Mouse (Mus musculus) adipocyte (in vitro differentiated cells): ENCODE results near the gene Plcxd1.
"Not testable (repeated sequence)": the region's sequence is repeated elsewhere in the genome, so short reads cannot be mapped to it uniquely, and the experiment has no call there.

ENCODE experiments used
- DNase-seq: peaks from one replicate; pipeline ENCODE4 v3.0.0-alpha.2; 2016; ENCODE audit warnings: low spot score

The Plcxd1 gene

DNA sequence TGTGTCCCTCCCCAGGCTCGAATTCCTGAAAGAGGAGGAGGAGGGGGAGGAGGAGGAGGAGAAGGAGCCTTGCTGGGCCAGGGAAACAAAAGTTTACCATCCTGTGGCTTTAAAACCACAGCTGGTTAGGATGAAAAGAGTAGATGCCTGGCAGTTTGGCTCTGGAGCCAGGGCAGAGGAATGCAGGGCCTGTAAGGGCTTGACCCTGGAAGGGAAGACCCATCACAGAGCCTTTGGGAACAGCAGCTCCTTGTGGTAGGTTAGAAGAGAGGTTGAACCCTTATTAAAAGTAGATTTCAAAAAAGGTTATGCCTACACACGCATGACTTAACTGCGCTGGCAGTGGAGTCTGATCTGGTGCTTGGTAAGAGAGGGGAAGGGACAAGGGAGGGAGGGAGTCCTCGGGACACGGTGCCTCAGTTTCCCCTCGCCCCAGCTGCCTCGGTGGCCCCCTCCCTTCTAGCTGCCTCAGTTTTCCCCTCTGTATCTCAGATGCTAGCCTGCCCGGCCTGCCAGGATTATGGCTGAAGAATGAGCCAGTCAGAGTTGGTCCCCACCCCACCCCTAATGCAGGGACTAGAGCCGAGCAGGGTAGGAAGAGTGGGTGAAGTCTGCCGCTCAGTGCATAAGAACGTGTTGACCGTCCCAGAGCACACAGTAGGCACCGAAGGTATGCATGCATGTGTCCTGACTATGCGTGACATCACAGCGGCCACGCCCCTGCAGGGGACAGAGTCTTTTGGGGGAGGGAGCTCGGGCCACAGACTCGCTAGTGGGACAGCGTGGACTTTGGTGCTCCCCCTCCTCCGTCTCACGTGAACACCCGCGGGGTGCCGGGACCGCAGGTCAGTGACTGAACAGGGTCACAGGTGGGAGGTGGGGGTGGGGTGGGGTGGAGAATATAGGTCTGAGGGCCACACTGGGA is at the start of gene Plcxd1:
Gene Plcxd1, plus strand, starts transcription at position 314 of the 925 bp plus-strand sequence.
- no peak for DNase-seq

DNA sequence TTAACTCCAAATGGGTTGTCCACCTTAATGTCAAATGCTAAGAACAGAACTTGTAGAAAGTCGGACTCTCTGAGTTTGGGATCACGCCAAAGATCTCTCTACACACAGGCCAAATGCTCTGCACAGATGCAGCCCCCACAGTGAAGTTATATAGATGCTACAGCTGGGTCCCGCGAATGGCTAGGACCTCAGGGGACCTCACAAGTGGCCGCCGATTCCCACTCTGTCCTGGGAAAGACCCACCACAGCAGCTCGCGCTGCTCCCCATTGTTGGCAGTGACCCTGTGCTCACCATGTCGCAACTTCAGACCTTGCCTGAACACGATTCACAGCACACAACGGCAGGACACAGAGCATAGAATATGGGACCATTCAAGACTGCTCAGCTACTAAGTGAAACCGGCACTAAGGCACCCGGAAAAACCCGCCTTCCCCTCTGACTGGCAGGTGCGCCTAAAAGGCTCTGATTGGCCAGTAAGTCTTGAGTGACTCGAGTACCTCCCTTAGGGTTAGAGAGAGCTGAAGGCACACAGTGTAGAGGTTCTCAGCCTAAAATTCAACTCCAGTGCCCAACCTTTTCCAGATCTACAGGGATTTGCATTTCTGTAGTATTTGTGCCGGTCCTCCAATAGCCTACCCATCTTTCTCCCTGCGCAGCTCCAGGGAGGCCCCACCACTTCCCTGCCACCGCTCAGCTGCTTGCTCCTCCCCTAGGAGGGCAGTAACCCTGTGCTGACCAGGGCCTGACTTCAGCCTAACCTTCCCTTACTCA is 41.9 kb upstream of the Plcxd1 start:
- peak; percentile 90 for DNase-seq

DNA sequence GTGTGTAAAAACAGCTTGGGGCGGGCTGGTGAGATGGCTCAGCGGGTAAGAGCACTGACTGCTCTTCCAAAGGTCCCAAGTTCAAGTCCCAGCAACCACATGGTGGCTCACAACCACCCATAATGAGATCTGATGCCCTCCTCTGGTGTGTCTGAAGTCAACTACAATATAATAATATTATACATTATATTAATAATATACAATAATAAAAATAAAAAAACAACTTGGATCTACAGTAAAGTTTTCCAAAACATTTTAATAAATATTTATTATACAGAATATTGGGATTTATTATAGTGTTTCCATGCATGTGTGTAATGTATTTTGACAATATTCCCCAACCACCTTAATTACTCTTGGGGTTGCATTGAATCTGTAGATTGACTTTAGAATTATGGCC is 27.4 kb upstream of the Plcxd1 start, which contains the start of gene Gm17655:
Gene Gm17655, minus strand, starts transcription at position 101 of the 400 bp plus-strand sequence.
- DNase-seq, result not testable (repeated sequence)

DNA sequence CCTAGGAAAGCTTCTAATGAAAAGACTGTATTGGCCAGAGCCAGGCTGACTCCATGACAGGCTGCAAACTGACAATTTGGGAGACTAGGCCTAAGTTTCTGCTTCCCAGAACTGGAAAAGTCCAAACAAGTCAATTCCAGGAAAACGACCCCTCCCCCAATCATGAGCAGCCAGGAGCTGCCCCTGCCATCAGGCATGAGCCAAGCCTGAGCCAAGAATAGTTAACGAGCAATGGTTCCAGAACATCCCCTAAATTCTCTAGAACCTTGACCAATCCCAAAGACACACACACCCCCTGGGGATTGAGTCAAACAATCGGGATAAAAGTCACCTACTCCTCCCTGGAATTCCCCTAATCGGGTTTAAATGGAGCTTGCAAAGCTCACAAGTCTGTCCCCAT is 16.8 kb upstream of the Plcxd1 start:
- no peak for DNase-seq

DNA sequence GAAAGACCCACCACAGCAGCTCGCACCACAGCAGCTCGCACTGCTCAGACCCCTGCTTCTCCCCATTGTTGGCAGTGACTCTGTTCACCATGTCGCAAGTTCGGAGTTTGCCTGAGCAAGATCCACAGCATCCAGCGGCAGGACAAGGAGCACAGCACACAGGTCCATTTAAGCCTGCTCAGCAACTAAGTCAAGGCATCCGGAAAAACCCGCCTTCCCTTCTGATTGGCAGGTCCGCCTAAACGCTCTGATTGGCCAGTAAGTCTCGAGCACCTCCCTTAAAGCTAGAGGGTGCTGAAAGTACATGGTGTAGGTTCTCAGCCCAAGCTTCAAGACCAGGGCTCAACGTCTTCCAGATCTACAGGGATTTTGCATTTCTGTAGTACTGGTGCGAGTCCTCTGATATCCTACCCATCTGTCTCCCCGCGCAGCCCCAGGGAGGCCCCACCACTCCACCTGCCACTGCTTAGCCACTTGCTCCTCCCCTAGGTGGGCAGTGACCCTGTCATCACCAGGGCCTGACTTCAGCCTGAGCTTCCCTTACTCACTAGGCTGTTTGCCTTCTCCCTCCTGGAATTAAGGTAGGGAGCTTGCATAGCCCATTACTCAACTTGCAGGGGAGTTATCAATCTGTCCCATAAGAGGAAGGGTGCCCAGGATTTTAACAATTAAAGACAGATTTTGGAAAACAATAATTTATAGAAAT is 13.5 kb upstream of the Plcxd1 start:
- DNase-seq, result no peak

DNA sequence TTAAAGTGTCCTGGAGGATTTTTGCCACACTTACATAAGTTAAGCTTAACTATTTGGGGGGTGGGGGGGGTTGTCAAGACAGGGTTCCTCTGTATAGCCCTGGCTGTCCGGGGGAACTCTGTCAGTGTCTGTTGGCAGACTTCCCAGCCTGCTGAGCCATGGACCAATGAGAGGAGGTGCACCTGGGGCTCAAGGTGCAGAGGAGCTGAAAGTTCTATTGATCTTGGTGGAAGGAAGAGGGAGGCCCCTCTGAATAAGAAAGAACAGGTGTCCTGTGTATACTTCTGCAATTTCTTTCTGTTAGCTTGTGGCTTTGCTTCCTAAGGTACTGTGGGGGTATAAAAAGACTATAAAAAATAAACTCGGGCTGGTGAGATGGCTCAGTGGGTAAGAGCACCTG is 8.2 kb upstream of the Plcxd1 start:
- no peak for DNase-seq

DNA sequence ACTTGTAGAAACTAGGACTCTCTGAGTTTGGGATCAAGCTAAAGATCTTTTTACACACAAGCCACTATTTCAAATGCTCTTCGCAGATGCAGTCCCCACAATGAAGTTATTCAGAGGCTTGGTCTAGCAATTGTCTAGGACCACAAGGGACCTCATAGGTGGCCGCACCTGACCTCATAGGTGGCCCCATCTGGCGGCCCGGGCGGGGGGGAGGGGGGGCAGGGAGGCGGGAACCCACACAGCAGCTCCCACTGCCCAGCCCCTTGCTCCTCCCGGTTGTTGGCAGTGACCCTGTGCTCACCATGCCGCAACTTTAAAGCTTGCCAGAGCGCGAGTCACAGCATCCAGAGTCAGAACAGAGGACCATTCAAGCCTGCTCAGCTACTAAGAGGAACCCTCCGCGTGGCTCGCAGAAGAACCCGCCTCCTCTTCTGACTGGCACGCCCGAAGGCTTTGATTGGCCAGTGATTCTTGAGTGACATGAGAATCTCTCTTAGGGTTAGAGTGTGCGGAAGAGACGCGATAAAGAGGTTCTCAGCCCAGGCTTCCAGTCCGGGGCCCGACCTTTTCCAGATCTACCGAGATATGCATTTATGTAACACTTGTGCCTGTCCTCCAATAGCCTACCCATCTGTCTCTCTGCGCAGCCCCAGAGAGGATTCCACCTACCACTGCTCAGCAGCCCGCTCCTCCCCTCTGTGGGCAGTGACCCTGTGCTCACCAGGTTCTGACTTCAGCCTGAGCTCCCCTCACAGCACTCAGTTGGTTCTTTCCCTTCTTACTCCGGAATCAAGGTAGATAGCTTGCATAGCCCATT is 5.5 kb upstream of the Plcxd1 start, which contains the start of gene Gm35315:
Gene Gm35315, minus strand, starts transcription at position 391 of the 817 bp plus-strand sequence.
- peak; percentile 90 for DNase-seq

DNA sequence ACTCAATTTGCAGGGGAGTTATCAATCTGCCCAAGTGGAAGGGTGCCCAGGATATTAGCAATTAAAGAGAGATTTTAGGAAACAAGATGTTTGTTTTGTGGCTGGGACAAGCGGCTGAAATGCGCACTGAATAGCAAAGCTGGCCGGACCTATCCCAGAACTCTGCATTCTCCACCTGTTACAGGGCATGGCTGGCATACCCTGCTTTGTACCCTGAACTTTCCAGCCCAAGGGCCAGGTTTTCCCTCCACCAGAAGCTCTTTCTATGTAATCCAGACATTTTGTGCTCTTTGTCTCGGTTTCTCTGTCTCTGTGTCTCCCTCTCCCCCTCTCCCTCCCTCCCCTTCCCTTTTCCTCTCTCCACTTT is 4.9 kb upstream of the Plcxd1 start:
- no peak for DNase-seq

DNA sequence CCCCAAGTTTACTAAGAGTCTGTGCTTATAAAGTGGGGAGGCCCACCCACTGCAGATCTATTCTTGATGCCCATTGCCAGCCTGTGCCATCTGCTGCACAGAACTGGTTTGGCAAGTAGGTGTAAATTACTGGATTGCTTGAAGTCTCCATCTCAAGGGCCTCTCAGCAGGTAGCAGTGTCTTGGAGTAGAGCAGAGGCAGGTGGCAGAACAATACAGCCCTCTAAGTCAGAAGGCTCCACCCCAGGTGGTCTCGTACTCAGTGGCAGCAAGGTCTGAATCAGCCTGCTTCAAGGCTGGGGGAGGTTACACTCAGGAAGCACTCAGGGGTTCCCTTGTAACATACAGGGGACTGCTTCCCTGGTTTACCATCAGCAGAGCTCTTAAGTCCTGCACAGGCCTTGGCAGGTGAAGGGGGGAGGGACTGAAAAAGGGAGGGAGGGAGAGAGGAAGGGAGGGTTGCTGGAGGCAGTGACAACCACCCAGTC is 735 bp upstream of the Plcxd1 start:
- DNase-seq, result no peak

DNA sequence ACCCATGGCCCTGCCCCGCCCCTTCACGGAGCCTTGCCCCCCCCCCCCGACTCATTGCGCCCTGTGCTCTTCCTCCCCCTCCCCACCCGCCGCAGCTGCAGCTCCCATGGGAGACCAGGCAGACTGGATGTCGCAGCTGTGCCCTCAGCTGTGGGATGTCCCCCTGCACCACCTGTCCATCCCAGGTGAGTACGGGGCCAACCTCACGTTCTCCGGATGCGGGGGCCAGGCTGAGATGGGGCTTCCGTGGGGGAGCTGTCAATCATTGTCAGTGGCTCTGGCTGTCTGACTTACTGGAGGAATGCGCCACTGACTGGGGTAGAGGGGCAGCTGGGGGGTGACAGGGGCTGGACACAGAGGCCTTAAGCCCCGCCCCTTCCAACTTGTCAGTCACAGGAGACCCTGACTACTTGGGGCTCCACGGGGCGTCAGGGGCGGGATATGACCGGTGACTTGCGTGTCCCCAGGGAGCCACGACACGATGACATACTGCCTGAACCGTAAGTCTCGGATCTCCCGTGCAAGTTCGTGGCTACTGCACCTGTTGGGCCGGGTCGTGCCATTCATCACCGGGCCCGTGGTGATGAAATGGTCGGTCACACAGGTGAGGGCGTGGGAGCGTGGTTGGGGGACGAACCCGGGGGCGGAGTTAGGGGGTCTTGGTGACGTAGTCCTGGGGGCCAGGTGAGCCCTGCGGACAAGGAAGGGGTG is 1.3 kb downstream of the Plcxd1 start:
- DNase-seq, result no peak

DNA sequence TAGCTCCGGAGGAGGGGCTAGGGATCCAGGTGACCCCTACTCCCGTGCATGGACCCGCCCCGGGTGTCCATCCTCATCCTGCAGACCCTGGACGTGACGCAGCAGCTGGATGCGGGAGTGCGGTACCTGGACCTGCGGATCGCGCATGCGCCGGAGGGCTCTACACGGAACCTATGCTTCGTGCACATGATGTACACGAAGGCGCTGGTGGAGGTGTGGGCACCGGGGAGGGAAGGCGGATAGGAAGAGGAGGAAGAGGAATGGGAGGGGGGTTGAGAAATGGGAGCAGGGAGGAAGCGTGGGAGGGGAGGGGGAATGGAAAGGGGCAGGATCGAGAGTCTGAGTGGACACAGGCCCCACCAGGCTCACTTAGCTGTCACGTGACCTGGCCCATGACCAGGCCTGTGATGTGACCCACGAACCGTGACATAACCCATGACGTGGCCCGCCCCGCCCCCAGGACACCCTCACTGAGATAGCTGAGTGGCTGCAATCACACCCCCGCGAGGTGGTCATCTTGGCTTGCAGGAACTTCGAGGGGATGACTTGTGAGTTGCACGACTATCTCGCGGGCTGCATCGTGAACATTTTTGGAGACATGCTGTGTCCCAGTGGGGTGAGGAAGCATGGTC is 2.1 kb downstream of the Plcxd1 start:
- no peak for DNase-seq

DNA sequence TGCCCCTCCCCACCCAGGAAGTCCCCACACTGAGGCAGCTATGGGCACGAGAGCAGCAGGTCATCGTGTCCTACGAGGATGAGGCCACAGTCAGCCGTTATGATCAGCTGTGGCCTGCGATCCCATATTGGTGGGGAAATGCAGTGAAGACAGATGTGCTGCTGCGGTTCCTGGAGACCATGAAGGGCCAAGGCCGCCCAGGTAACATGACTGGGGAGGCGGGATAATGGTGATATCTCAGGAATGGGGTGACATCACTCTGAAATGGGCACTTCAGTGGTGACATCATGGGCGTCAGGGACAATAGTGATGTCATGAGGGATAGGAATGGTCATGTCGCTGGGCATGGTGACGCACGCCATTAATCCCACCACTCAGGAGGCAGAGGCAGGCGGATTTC is 2.7 kb downstream of the Plcxd1 start:
- DNase-seq, result no peak

DNA sequence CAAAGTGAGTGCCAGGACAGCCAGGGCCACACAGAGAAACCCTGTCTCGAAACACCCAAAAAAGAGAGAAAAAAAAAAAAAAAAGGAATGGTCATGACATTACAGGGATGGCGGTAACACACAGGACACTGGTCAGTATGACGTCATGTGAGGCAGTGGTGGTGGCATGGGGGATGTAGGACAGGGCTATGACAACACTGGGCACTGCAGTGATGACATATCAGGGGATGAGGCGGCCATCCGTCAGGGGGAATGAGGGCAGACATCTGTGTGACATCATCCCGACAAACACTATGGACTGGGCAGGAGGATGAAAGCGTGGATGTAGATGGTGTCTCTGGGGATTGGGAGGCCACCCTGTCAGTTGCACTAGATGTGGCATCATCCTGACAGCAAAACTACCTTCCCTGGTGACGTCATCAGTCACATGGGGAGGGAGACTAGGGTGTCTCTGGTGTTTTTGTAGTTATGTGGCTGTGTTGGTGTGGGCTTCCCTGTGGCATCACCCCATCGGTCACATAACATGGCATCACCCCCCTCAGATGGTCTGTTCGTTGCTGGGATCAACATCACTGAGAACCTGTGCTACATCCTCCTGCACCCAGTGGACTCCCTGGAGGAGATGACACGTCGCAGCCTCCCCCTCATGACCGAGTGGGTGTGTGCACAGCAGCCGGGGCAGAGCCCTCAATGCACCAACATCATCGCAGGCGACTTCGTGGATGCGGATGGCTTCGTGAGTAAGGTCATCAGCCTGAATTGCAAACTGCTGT is 3.3 kb downstream of the Plcxd1 start:
- DNase-seq, result no peak

DNA sequence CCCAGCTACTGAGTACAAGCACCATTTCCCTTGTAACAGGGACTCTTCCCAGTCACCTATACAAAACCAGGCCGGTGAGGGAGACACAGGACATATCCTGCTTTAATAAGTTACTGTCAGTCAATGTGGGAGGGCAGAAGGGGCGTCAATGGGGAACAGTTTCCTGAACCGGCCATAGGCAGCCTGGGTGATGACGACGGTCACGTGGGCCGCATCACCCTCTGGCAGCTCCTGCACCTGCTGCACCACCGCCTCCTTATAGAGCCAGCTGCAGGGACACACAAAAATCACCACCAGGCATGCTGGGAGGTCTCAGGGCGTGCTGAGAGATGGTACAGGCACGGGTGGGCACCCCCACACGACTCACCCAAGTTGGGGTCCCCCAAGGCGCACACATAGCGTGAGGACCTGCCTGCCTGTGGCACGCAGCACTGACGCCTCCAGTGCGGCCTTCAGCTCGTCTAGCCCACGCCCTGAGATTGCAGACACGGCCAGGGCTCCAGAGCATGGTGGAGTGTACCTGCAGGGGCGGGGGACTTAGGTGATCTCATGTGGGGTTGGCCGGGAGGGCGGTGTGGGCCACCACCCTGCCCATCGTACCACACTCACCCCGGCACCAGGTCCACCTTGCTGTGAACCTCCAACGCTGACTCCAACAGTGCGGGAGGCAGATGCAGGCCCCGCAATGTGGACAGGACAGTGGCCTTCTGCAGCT is 4.3 kb downstream of the Plcxd1 start:
- DNase-seq, result no peak

DNA sequence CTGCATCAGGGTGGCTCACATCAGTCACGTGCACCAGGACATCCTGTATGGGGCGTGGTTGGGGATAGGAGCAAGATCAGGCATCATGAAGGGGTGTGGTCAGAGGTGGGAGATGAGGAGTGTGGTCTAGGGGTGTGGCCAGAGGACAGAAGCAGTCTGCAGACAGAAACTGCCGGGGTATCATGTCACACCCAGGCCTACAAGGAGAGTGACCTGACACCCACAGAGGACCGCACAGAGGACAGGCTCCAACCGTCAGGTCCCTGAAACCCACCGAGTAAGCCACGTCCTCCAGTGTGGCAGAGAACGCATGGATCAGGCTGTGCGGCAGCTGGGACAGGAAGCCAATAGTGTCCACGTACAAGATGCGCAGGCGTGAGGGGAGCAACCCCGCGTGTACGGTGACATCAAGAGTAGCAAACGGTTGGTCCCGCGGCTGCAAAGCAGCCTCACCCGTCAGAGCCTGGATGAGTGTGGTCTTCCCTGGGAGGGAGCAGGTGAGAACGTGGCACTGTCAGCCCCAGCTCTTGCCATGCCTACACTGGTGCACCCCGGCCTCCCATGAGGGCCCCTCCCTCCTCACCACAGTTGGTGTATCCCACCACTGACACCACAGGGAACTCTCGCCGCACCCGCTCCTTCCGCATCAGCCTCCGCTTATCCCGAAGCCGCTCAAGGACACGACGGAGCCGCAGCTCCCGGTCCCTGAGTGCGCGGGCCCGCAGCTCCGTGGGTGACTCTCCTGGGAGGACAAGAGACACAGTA is 5.0 kb downstream of the Plcxd1 start:
- DNase-seq, result no peak

DNA sequence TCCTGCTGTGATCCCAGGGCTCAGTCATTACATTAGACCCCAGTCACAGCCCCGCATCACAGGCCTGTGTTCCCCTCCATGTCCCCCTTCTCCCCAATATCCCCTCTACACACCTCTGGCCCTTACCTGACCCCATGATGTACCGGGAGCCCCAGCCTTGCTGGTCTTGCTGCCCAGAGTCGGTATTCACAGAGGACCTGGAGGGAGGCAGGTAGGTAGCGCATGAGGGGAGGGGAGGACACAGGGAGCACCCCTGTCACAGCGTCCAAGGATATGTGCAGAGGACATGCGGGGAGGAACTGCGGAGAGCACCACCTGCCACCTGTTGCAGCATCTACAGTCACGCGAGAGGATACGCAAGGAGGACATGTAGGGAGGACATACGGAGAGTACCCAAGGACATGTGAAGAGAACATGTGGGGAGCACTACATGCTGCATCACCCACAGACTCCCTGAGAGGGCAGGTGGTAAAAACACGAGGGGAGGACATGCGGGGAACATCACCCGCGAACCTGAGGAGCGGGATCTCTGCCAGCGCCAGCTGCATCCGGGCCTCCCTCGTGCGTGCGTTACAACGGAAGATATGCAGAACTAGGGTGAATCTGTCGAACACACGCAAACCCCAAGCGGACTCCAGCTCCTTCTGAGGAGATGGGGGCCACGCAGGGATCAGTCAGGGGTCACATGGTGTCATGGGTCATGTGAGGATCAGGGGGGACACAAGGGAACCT is 6.5 kb downstream of the Plcxd1 start:
- DNase-seq, result no peak

DNA sequence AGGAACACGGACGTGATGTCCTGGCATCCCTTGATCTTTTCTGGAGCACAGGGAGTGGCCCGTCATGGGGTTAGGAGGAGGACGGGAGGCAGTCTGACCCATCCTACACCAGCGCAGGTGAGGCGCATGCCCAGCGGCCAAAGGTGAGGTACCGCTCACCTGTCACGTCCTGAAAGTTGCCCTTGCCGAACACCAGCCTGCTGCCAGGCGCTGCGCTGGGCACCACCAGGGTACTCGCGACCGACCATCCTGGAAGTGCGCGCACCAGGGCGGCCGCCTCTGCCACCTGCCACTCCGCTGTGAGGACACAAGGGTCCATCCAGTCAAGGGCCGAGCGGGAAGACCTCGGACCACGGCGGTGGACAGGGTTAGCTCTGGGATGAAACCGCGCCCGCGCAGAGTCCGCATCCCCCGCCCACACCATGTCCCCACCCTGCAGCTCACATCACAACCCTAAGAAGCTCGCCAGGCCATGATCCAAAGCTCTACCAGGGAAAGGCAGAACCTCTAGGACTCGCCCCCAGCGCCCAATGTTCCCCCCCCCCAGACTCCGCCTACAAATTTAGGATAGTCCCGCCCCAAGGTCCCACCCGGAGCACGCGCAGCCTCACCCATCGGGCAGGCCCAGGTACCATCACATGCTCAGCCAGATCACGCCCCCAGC is 7.3 kb downstream of the Plcxd1 start:
- no peak for DNase-seq
